Mouse (Mus musculus) mouse embryonic stem cell (cell line): ENCODE results near the gene Kdm6b.

ENCODE experiments used
- in situ Hi-C, 2 experiments: fragments of 300-500 bp; cut with MboI; formaldehyde crosslinking; loops; 1 replicate in 1 of 2; 3 replicates in 1 of 2; pipeline ENCODE4 v1.14.3; 2019 to 2020; ENCODE audit warnings: low sequenced_read_pairs in 2 of 2, low pct_unique_long_range_greater_than_20kb in 1 of 2, mixed read lengths in 1 of 2; ENCODE audit not compliant: unreplicated experiment in 1 of 2

The Kdm6b gene

DNA sequence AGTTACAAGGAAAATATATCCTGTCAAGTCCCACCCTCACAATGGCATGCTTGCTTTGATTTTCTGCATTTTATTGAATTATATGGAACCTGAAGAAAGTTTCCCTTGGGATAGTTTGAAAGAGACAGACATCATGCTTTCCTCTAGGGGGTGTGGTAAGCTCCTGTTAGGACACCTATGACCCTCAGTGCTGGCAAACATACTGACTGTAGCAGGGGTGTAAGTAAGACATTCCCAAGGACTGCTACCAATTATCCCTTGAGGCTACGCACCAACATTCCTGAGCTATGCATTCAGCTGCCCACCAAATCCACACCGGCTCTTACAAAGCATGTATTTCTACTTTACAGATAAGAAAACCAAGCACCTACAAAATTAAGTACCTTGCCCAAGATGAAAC is 51.0 kb downstream of the Kdm6b start:
- in situ Hi-C loops: no loop called here

DNA sequence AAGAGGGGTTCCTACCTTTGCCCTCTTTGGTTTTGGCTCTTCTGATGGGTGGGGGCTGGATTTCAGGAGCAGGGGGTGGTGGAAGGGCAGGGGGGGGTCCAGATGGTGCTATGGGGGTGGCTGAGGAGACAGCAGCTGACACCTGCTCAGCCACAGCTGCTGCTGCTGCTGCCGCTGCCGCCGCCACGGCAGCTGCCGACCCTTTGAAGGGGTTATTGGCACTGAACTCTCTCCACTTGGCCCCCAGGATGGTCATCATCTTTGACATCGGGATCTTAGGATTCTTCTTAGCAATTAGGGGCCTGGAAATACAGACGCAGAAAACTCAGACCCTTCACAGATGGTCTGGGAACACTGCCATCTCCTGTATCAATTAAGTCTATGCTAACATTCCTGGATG is 51.5 kb downstream of the Kdm6b start:
- in situ Hi-C loops: no loop called here

DNA sequence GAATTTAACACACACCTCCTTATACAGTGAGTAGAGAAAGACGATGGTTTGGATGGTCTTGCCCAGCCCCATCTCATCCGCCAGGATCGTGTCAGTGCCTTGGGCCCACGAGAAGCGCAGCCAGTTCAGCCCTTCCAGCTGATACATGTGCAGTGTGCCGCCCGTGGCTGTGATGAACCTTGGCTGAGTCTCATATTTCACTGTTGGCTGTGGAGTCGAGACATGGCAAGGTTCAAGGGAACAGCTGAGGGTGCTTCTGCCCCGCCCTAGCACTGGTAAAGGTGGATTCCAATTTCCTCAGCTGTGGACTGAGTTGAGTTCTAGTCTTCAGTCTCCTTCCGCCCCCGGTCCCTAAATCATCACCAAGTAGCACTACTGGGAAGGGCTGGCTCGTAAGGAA is 55.8 kb downstream of the Kdm6b start:
- in situ Hi-C loops: no loop called here

DNA sequence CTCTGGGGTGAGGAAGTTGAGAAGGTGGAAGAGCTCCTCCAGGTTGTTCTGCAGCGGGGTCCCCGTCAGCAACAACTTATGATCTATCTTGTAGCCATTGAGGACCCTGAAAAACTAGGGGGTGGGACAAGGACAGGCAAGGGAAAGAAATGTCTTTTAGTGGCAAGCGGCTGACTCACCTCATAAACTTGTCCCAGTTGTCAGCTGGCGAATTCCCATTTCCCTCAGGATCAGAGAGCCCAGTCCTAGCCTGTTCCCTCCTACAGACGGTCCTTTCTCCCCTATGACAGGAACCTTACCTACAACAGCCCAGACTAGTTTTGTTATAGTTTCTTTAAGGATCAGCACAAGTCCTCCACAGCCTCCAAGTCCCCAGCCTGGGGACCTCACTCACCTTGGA is 56.9 kb downstream of the Kdm6b start:
- in situ Hi-C loops: no loop called here
